Mouse (Mus musculus): ENCODE measurements around the gene Nt5dc3. TPM values are rescaled to one million over a fixed set of nuclear protein-coding genes. Genes with fewer than 3 reads are reported as not detected.
A peak's percentile ranks its signal among the peaks of the same experiment; 100 is the strongest.

The Nt5dc3 gene
- total and polyA plus RNA-seq, 2 experiments from 2014 or later, result 9.3 to 43.6 TPM

DNA sequence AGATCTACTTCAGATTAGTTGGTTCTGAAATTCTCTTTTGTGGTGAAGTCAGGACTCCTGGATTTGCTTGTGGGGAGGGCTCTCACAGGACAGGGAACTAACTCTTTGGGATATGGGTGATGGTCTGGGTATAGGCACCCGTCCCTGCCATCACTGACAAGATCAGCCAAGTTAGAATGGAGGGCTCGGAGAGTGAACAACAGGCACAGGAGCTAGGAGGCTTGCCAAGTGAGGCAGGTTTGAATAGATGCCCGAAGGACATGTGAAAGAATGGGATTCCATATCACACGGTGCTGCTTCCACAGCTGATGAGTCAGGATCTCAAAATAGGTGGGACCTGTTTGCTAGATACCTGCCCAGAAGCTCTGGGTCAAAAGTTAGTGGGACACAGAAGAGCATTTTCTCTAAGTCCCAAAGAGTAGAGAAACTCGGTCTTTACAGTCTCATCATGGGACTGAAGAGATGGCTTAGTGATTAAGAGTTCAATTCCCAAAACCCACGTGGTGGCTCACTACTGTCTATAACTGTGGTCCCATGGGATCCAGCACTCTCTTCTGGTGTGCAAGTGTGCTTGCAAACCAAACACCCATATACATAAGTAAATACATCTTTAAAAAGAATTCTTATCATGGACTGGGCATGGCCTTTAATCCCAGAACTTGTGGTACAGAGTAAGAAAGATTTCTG is 22.8 kb upstream of the Nt5dc3 start:
- no peak for TF ChIP-seq CTCF (IDR thresholded peaks at IDR 0.05; ENCODE audit: low read depth)

DNA sequence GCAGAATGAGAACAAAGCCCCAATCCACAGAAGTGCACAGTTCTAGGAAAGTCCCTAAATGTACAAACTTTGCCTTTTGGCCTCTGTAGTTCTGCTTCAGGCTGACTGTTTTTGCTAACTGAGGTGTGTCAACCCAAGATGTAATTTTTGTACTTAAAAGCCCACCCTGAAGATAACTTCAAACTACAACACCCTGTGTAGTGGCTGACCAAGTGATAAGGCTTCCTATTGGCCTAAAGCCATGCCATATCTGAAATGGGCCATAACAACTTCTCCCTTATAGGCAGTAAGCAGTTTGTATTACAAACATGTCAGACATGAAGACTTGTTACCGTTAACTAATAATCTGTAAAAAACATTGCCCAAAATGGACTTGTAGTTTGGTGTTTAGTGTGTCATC is 21.1 kb upstream of the Nt5dc3 start:
- H3K9ac ChIP-seq (replicated peaks; ENCODE audit: low read length), result no peak overlapping the region
- no peak overlapping the region for H3K4me3 ChIP-seq (ENCODE audit: low read length)
- H3K9me3 ChIP-seq (ENCODE audit: low read length), result no peaks in the 10 kb centered on the region
- 94% methylated on average over 1 of the region's 1 CpGs for WGBS
- H3K4me1 ChIP-seq (ENCODE audit: insufficient read depth, low read length), result no peaks in the 10 kb centered on the region
- no peaks in the 10 kb centered on the region for H3K27me3 ChIP-seq (ENCODE audit: insufficient read depth, low read length)
- no peaks in the 10 kb centered on the region for H3K36me3 ChIP-seq (ENCODE audit: insufficient read depth, low read length)
- no peak for DNase-seq (ENCODE audit: low spot score)
- ATAC-seq, result no peak
- H3K4me2 ChIP-seq (ENCODE audit: low read depth, low read length), result no peak overlapping the region
- no peak for TF ChIP-seq CTCF (IDR thresholded peaks at IDR 0.05; ENCODE audit: low read depth)
- no peak overlapping the region for H3K27ac ChIP-seq

More for the DNA sequence above, 22.8 kb upstream of the Nt5dc3 start:
- Histone ChIP-seq H3K9ac (replicated peaks; ENCODE audit: low read length) (no peak overlapping the region), H3K4me1 (ENCODE audit: insufficient read depth, low read length) (no peaks in the 10 kb centered on the region), H3K27ac (no peak overlapping the region), H3K4me2 (ENCODE audit: low read depth, low read length) (no peak overlapping the region), H3K27me3 (ENCODE audit: insufficient read depth, low read length) (no peaks in the 10 kb centered on the region), H3K4me3 (ENCODE audit: low read length) (no peak overlapping the region), H3K9me3 (ENCODE audit: low read length) (no peaks in the 10 kb centered on the region), H3K36me3 (ENCODE audit: insufficient read depth, low read length) (no peaks in the 10 kb centered on the region)
- DNase-seq (ENCODE audit: low spot score), result no peak
- ATAC-seq, result no peak
- 78% methylated on average over 6 of the region's 6 CpGs for WGBS

GRCm38 (mm10) chr10:86758211-86758610 is 20.6 kb upstream of the Nt5dc3 start:
- WGBS, result 77% methylated on average over 6 of the region's 6 CpGs
- Histone ChIP-seq H3K27me3 (ENCODE audit: insufficient read depth, low read length) (no peaks in the 10 kb centered on the region), H3K36me3 (ENCODE audit: insufficient read depth, low read length) (no peaks in the 10 kb centered on the region), H3K9ac (replicated peaks; ENCODE audit: low read length) (no peak overlapping the region), H3K27ac (no peak overlapping the region), H3K4me3 (ENCODE audit: low read length) (no peak overlapping the region), H3K4me1 (ENCODE audit: insufficient read depth, low read length) (no peaks in the 10 kb centered on the region), H3K9me3 (ENCODE audit: low read length) (no peaks in the 10 kb centered on the region), H3K4me2 (ENCODE audit: low read depth, low read length) (no peak overlapping the region)
- ATAC-seq, result no peak
- DNase-seq (ENCODE audit: low spot score), result no peak
- TF ChIP-seq CTCF (IDR thresholded peaks at IDR 0.05; ENCODE audit: low read depth), result no peak

DNA sequence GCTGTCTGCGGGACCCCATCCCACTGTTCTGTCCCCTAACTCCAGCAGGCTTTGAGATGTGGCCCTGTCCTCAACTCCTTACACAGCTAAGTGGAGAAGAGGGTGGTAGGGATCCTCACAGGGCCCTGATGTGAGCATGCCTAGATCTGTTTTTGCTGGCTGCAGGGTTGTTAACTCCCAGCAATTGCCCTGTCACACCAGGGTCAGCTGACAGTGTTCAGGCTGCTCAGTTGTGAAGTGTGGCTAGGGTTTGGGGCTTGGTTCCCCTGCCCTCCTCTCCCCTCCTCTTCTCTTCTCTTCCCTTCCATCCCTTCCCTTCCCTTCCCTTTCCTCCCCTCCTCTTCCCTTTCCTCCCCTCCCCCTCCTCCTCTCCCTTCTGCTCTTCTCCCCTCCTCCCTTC is 17.6 kb upstream of the Nt5dc3 start:
- ATAC-seq, result peak; percentile 43; the same call in 1 of the 2 replicates
- no peak for TF ChIP-seq CTCF (IDR thresholded peaks at IDR 0.05; ENCODE audit: low read depth)

GRCm38 (mm10) chr10:86761722-86762383 is 17.0 kb upstream of the Nt5dc3 start:
- Histone ChIP-seq H3K27me3 (ENCODE audit: insufficient read depth, low read length) (no peaks in the 10 kb centered on the region), H3K4me1 (ENCODE audit: insufficient read depth, low read length) (no peaks in the 10 kb centered on the region), H3K27ac (no peak overlapping the region), H3K36me3 (ENCODE audit: insufficient read depth, low read length) (no peaks in the 10 kb centered on the region), H3K4me3 (ENCODE audit: low read length) (no peak overlapping the region), H3K9me3 (ENCODE audit: low read length) (no peaks in the 10 kb centered on the region), H3K9ac (replicated peaks; ENCODE audit: low read length) (no peak overlapping the region), H3K4me2 (ENCODE audit: low read depth, low read length) (no peak overlapping the region)
- peak; percentile 69 for ATAC-seq
- TF ChIP-seq CTCF (IDR thresholded peaks at IDR 0.05; ENCODE audit: low read depth), result no peak
- DNase-seq (ENCODE audit: low spot score), result peak; percentile 35
- WGBS, result 46% methylated on average over 7 of the region's 7 CpGs

More for the DNA sequence above, 17.6 kb upstream of the Nt5dc3 start:
- Histone ChIP-seq H3K4me1 (ENCODE audit: insufficient read depth, low read length) (no peaks in the 10 kb centered on the region), H3K27me3 (ENCODE audit: insufficient read depth, low read length) (no peaks in the 10 kb centered on the region), H3K27ac (no peak overlapping the region), H3K4me2 (ENCODE audit: low read depth, low read length) (no peak overlapping the region), H3K9ac (replicated peaks; ENCODE audit: low read length) (no peak overlapping the region), H3K4me3 (ENCODE audit: low read length) (no peak overlapping the region), H3K36me3 (ENCODE audit: insufficient read depth, low read length) (no peaks in the 10 kb centered on the region), H3K9me3 (ENCODE audit: low read length) (no peaks in the 10 kb centered on the region)
- 60% methylated on average over 1 of the region's 1 CpGs for WGBS
- no peak for DNase-seq (ENCODE audit: low spot score)

GRCm38 (mm10) chr10:86762384-86762730 is 16.4 kb upstream of the Nt5dc3 start:
- H3K9ac ChIP-seq (replicated peaks; ENCODE audit: low read length), result no peak overlapping the region
- no peak overlapping the region for H3K27ac ChIP-seq
- DNase-seq (ENCODE audit: low spot score) (no peak), ATAC-seq (no peak; the same call in 1 of the 2 replicates)
- H3K27me3 ChIP-seq (ENCODE audit: insufficient read depth, low read length), result no peaks in the 10 kb centered on the region
- no peak overlapping the region for H3K4me2 ChIP-seq (ENCODE audit: low read depth, low read length)
- TF ChIP-seq CTCF (IDR thresholded peaks at IDR 0.05; ENCODE audit: low read depth), result no peak
- no peaks in the 10 kb centered on the region for H3K4me1 ChIP-seq (ENCODE audit: insufficient read depth, low read length)
- no peaks in the 10 kb centered on the region for H3K36me3 ChIP-seq (ENCODE audit: insufficient read depth, low read length)
- 72% methylated on average over 3 of the region's 3 CpGs for WGBS
- H3K4me3 ChIP-seq (ENCODE audit: low read length), result no peak overlapping the region
- H3K9me3 ChIP-seq (ENCODE audit: low read length), result no peaks in the 10 kb centered on the region

DNA sequence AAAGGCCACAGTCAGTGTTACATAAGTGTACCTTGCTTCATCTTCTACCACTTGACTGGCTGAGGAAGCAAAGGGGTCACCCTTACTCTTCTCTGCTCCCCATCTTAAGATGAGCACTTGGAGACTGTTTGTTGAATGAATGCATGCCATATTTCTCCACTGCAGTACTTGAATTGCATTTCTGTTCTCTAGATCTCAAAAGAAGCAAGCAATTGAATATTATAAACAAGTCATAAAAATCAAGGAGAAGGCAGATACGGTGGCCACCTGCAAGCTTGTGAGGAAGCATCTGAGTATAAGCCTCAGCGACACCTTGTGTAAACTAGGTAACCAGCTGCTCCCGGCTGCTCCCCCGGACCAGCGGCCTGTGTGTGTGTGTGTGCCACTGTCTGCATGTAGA is 15.1 kb upstream of the Nt5dc3 start, which contains the start of gene Gm49358:
Gene Gm49358 (plus strand): TSS at position 301 of the 400 bp plus-strand sequence.
- no peaks in the 10 kb centered on the region for H3K4me1 ChIP-seq (ENCODE audit: insufficient read depth, low read length)
- no peak within 1 kb of the TSS for H3K9ac ChIP-seq (replicated peaks; ENCODE audit: low read length)
- no peak within 1 kb of the TSS for H3K27ac ChIP-seq
- no peaks in the 10 kb centered on the region for H3K27me3 ChIP-seq (ENCODE audit: insufficient read depth, low read length)
- H3K9me3 ChIP-seq (ENCODE audit: low read length), result no peaks in the 10 kb centered on the region
- TF ChIP-seq CTCF (IDR thresholded peaks at IDR 0.05; ENCODE audit: low read depth), result no peak
- H3K36me3 ChIP-seq (ENCODE audit: insufficient read depth, low read length), result no peaks in the 10 kb centered on the region
- no peak within 1 kb of the TSS for H3K4me3 ChIP-seq (ENCODE audit: low read length)
- 94% methylated on average over 5 of the region's 5 CpGs for WGBS
- DNase-seq (ENCODE audit: low spot score), result no peak
- ATAC-seq, result no peak
- no peak within 1 kb of the TSS for H3K4me2 ChIP-seq (ENCODE audit: low read depth, low read length)
